Mouse (Mus musculus): ENCODE measurements around the gene Mymx.

The Mymx gene

GRCm38 (mm10) chr17:45589844-45590243 lies 12.1 kb downstream of the Mymx start:
- WGBS, result 92% methylated on average over 8 of the region's 8 CpGs

- 97% methylated on average over 7 of the region's 7 CpGs for WGBS
Observed at GRCm38 (mm10) chr17:45589236-45589635, 12.7 kb downstream of the Mymx start.

GRCm38 (mm10) chr17:45588370-45588769 lies 13.5 kb downstream of the Mymx start:
- 97% methylated on average over 7 of the region's 7 CpGs for WGBS

GRCm38 (mm10) chr17:45586449-45586837 lies 15.5 kb downstream of the Mymx start:
- WGBS, result 96% methylated on average over 3 of the region's 3 CpGs

- 69% methylated on average over 23 of the region's 23 CpGs for WGBS
Observed at GRCm38 (mm10) chr17:45585725-45586448, 16.0 kb downstream of the Mymx start.

GRCm38 (mm10) chr17:45584939-45585678 lies 16.8 kb downstream of the Mymx start:
- WGBS, result 34% methylated on average over 14 of the region's 14 CpGs

GRCm38 (mm10) chr17:45584096-45584896 lies 17.6 kb downstream of the Mymx start:
- 35% methylated on average over 12 of the region's 12 CpGs for WGBS

GRCm38 (mm10) chr17:45582715-45583355 lies 19.1 kb downstream of the Mymx start:
- WGBS, result 50% methylated on average over 6 of the region's 6 CpGs

GRCm38 (mm10) chr17:45582188-45582587 lies 19.7 kb downstream of the Mymx start:
- 94% methylated on average over 6 of the region's 6 CpGs for WGBS

GRCm38 (mm10) chr17:45581567-45581983 lies 20.3 kb downstream of the Mymx start:
- 9% methylated on average over 2 of the region's 2 CpGs for WGBS

- 41% methylated on average over 12 of the region's 12 CpGs for WGBS
Observed at GRCm38 (mm10) chr17:45580958-45581477, 20.9 kb downstream of the Mymx start.

GRCm38 (mm10) chr17:45579554-45579953 lies 22.3 kb downstream of the Mymx start:
- WGBS, result 91% methylated on average over 4 of the region's 4 CpGs

GRCm38 (mm10) chr17:45578843-45579242 lies 23.1 kb downstream of the Mymx start:
- 79% methylated on average over 7 of the region's 7 CpGs for WGBS

GRCm38 (mm10) chr17:45578242-45578641 lies 23.7 kb downstream of the Mymx start:
- WGBS, result 72% methylated on average over 5 of the region's 5 CpGs

GRCm38 (mm10) chr17:45575123-45575897 lies 26.6 kb downstream of the Mymx start:
- WGBS, result 89% methylated on average over 8 of the region's 8 CpGs

- 2% methylated on average over 17 of the region's 17 CpGs for WGBS
Observed at GRCm38 (mm10) chr17:45574129-45574761, 27.7 kb downstream of the Mymx start.

- WGBS, result under 1% methylated on average over 18 of the region's 18 CpGs
Observed at GRCm38 (mm10) chr17:45573780-45574123, 28.1 kb downstream of the Mymx start.

GRCm38 (mm10) chr17:45573087-45573779 lies 28.7 kb downstream of the Mymx start, which contains the start of gene Hsp90ab1:
Hsp90ab1 (minus strand) TSS chr17:45573271.
- under 1% methylated on average over 41 of the region's 41 CpGs for WGBS

Data from cerebral cortex, adult 2 months (tissue).